Mouse (Mus musculus) liver, postnatal 0 days (tissue): Measurements from ENCODE around the gene Tmem95.

Experiments
- CTCF ChIP-seq: sonication (generic); IDR thresholded peaks from 2 replicates; pipeline ENCODE4 v1.5.1; 2016; ENCODE audit warnings: antibody characterized with exemption, low read depth
- EP300 ChIP-seq: IDR thresholded peaks from 2 replicates; pipeline ENCODE4 v1.6.1; 2016; ENCODE audit warnings: antibody characterized with exemption, low read depth, mild to moderate bottlenecking

GRCm38 (mm10) chr11:69838714-69839104, 39.1 kb downstream of the Tmem95 start:
- TF ChIP-seq CTCF (no peak), EP300 (no peak)
